Mouse (Mus musculus): ENCODE data around the gene Esr1.

DNA sequence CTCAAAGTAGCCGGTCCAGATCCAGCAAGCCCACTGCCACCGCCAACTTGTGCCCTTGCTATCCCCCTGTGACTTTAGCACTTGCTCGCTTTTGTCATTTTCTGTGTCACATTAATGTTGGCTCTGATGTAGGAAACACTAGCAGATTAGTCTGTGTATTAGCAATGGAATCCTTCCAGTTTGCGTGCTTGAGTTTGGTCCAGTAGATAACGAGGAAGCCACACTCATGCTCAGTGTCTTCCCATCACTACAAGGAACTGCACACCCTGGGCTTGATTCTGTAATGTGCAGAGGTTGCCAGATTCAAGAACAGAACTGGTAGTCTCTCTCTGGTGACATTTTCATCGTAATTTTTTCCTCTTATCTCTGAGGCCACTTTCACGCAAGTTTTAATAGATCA lies 34.7 kb downstream of the Esr1 start:
- TF ChIP-seq CTCF (IDR thresholded peaks at IDR 0.05; ENCODE audit: low read depth, low read length), result no peak
- TF ChIP-seq POLR2A (IDR thresholded peaks at IDR 0.05; ENCODE audit: insufficient read depth, low read length), result no peak
- no peak for TF ChIP-seq EP300 (IDR thresholded peaks at IDR 0.05; ENCODE audit: insufficient read depth, low read depth, low read length)
